Mouse (Mus musculus): ENCODE measurements at regions not wholly inside any gene's neighbourhood (a gene's known extent, or its start where the extent isn't known, plus 50 kb on each side); places are given as distances from the start of the nearest gene placed in this dataset.

DNA sequence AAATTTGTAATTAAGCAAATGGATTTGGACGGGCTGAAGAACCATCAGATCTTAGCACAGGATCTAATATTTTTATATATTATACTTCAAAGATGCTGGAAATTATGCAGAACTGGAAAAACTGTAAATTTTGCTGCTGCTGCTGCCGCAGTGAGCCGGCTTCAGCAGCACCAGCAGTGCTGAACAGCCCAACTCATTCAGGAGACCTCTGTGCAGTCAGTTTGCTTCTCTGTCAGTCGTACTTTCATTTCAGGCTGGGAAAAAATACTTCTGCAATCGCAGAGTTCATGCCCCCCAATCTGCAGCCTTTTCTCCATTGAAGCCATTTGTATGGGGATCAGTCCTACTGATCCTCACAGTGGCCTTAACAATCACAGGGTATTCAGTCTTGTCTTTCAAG, 53.4 kb upstream of the Trpc3 start:
- DNase-seq: no peak

DNA sequence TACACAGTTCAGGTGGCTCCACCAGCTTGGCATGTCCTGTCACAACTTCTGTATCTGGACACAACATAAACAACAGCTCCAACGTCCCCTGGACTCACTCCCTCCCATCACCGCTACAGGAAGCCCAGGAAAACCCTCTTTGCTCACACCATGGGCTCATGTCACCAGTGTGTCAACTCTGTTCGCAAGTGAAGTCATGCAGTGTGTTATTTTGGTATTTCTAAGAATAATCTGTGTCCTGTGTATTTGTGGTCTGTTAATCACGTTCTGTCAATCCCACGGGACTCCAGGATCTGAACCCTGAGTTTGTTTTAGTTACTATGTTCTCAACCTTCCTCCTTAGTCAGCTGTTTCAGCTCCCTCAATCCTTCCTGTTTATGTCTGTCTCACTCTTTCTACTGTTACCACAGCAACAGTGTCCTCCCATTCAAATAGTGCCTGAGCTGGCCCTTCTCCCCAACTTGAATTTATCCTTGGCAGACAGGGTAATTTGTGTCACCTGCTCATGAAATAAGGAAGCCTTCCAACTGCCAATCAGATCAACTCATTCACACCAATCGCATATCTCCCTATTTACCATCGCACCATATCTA, 64.5 kb upstream of the Trpc3 start:
- peak in 1 of 2 experiments; percentile 35 for DNase-seq

GRCm38 (mm10) chr3:36762065-36762653, 72.2 kb upstream of the Trpc3 start:
- no peak for DNase-seq

GRCm38 (mm10) chr3:36762847-36763246, 72.9 kb upstream of the Trpc3 start:
- peak in 1 of 2 experiments; percentile 20 for DNase-seq

GRCm38 (mm10) chr3:36764741-36765140, 74.8 kb upstream of the Trpc3 start:
- DNase-seq: no peak

DNA sequence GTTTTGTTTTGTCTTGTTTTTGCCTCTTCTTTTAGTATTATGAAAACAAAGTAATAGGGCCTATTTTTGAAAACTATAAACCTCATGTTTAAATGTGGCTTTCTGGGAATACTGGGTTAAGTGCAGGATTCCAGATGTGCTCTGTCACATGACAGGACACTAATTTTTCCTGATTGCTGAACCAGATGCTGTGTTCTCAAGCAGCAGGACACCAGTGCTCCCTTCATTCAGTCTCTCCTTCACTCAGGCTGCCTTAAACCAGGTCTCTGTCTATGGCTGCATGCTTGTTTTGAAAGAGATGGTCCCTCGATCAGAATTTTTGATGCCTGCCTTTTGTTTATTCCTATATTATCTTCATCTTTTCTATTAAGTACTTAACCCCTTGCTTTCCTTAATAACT, 80.1 kb upstream of the Trpc3 start:
- DNase-seq: no peak

DNA sequence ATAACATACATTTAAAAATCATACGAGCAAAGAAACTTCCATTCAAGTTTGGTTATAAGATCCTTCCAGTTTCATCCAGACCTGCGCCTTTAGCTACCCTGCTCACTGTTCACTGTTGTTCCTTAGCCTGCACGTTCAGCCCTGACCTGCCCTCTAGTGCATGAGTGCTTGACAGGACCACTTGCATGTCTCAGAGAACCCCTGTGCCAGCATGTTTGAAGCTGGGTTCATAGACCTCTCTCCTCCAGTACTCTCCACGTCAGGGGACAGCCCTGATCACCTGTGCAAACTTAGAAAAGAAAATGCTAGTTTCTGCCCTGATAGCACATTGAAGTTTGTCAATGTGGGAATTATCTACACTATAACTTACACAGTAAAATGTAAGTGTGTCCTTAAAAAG, 81.0 kb upstream of the Trpc3 start:
- no peak for DNase-seq

DNA sequence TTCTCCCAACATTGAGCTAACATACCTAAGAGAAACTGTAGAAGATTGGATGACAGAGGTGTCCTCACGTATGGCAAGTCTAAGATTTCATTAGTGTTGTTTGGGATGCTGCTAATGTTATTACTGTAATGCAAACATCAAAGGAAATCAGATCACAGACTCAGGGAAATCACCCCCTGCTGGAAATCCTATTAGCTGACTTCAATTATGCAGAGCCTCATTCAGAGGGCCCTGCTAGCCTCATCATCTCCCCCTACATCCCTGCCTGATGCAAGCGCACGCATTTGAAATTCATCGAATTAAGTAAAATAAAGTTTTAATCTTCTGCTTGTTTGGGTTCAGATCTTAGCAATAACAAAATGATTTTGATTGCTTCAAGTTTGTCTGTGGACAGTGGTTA, 84.1 kb upstream of the Trpc3 start:
- DNase-seq: no peak

- peak; percentile 41 to 53 for DNase-seq
These were observed 84.5 kb upstream of the 4932438A13Rik start for GRCm38 (mm10) chr3:36778448-36778847.

GRCm38 (mm10) chr3:36786581-36786980, 76.3 kb upstream of the 4932438A13Rik start:
- DNase-seq: no peak

- DNase-seq: no peak
These were observed 72.7 kb upstream of the 4932438A13Rik start for GRCm38 (mm10) chr3:36790245-36790644.

DNA sequence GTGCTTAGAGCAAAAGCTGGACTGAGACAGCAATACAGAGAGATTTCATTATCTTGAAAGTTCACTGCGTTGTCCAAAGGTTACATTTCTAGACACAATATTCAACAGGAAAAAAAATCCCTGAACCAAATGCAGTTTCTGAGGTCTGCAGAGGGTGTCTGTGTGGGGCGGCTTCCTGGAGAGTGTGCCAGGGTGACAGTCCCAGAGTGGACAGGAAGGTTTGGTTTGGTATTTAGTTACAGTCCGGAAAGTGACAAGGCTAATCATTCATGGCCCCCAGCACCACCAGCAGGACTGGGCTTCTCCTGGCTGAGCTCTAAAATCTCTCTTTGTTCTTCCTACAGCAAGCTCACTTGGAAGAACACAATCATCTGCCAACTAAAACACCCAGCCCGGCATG, 65.9 kb upstream of the 4932438A13Rik start:
- DNase-seq: peak; percentile 16 to 53

- DNase-seq: no peak
These were observed 64.6 kb upstream of the 4932438A13Rik start for GRCm38 (mm10) chr3:36798160-36798823.

GRCm38 (mm10) chr3:36810528-36810927, 52.4 kb upstream of the 4932438A13Rik start:
- no peak for DNase-seq
